Mouse (Mus musculus) adrenal gland, adult 8-10 months (tissue): Measurements from ENCODE around the gene Kdm2b. TPM values are rescaled to one million over a fixed set of nuclear protein-coding genes. Genes with fewer than 3 reads are reported as not detected.
A peak's percentile ranks its signal among the peaks of the same experiment; 100 is the strongest.

Source experiments
- DNase-seq: peaks from one replicate; pipeline ENCODE4 v3.0.0; 2022
- total RNA-seq, 4 experiments: library from RNA; stranded (reverse); gene quantifications; 2 replicates each; pipeline ENCODE4 v1.2.4; 2022

Gene Kdm2b
- total RNA-seq, 4 experiments from 2014 or later: 16.9 to 20.0 (median 18.5) TPM

DNA sequence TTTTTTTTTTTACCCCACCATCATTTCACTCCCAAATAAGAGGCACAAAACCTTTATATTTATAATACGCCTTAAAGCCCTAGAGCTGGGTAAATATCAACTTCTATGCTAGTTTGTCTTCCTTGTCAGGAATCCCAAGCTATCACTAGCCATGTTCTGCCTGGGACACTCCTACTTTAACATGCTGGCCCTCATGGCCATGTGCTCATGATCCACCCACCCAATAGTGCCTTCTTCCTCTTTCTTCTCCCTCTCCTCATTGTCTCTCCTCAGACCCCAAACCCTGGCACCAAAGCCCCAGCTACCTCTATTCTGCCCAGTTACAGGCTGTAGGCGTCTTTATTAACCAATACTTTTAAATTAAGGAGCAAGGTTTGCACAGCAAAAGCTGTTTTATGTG is 148.5 kb downstream of the Kdm2b start:
- DNase-seq: no peak

DNA sequence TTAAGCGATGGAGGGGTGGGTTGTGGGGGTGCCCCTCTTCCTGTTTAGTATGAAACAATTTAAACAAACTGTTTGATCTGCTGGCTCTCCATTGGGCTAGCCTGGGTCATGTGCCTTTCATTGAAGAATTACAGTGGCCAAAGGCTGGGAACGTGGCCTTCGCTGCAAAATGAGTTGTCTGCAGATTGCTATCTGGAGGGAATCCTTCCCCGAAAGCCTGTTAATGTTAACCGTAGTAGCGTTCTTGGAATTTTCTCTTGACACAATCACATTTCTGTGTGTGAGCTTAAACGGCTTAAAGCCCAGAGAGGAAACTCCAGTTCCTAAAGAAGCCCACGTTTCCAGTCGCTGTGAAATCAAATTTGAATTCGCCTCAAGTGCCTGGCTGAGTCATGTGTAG is 156.6 kb downstream of the Kdm2b start:
- no peak for DNase-seq

DNA sequence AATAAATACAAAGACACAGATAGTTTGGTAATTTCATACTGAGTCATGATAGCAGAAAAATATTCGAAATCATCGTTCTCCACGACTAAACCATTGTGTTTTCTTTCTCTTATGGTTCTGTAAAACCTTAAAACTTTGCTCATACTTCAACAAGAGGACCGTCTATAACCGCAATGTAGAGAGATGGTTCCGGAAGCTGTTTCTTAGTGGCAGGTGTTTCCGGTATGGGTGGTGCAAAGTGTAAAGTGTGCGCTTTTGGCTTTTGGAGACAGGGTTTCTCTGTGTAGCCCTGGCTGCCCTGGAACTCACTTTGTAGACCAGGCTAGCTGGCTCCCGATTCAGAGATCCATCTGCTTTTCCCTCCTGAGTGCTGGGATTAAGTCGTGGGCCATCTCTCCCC is 157.1 kb downstream of the Kdm2b start:
- no peak for DNase-seq

GRCm38 (mm10) chr5:122825099-122825498 is 164.5 kb downstream of the Kdm2b start:
- no peak for DNase-seq

GRCm38 (mm10) chr5:122824450-122824849 is 165.2 kb downstream of the Kdm2b start:
- no peak for DNase-seq

GRCm38 (mm10) chr5:122823976-122824375 is 165.6 kb downstream of the Kdm2b start:
- no peak for DNase-seq

DNA sequence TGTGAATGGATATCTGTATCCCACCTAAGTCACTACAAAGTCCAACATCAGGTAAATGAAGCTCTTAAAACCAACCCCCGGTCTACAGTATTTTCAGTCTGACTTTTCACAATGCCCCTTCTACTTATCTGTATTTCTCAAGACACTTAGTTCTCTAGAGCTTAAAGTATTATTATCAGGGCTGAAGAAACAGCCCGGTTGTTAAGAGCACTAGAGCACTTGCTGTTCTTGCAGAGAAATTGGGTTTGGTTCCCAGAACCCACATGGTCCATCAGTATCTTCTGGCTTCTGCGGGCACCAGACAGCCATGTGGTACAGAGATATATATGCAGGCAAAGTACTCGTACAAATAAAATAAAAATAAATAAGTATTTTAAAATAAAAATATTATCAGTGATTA is 167.2 kb downstream of the Kdm2b start:
- no peak for DNase-seq

DNA sequence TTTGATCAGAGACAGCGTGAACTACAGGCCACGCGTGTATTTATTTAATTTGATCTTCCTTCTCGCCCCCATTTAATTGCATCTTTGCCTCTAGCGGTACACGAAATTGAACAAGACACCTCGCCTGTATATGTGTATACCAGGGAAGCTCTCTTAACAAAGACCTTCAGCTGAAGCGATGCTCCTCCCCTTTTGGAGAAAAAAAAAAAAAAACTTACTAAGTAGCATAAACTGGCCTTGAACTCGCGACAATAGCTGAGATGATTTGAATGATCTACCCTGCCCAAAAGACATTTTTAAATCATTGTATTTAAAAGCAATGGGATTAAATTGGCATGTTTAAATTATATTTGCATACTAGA is 168.1 kb downstream of the Kdm2b start:
- DNase-seq: no peak

- peak; percentile 90 for DNase-seq
Measured at GRCm38 (mm10) chr5:122820777-122821523, 168.7 kb downstream of the Kdm2b start, which contains the start of gene Anapc5. TSS of gene Anapc5 (minus strand) at chr5:122821339.

Other genes starting within 250 kb of the Kdm2b start
- gene Camkk2, start 210.4 kb downstream of the Kdm2b start, total RNA-seq: 10 to 100 TPM; 32.8 to 36.2 (median 34.9) TPM
- gene Anapc5, start 168.5 kb downstream of the Kdm2b start, total RNA-seq: 100 to 1,000 TPM; 157 to 222 (median 203) TPM
- 10 to 100 TPM; 18.5 to 34.4 (median 27.0) TPM for gene Rnf34, start 139.8 kb downstream of the Kdm2b start, total RNA-seq
- gene Orai1, start 25.3 kb upstream of the Kdm2b start, total RNA-seq: 10 to 100 TPM; 11.5 to 13.5 (median 12.0) TPM
- not detected for gene Morn3, start 57.2 kb upstream of the Kdm2b start, total RNA-seq
- 10 to 100 TPM in 3 of 4 experiments, 1 to 10 TPM in 1; 9.8 to 22.3 (median 14.5) TPM for gene Tmem120b, start 78.6 kb upstream of the Kdm2b start, total RNA-seq
- 1 to 10 TPM; 1.3 to 4.4 (median 3.3) TPM for gene Rhof, start 142.9 kb upstream of the Kdm2b start, total RNA-seq
- gene Setd1b, start 152.4 kb upstream of the Kdm2b start, total RNA-seq: 10 to 100 TPM; 24.2 to 40.1 (median 32.6) TPM
- gene Psmd9, start 179.6 kb upstream of the Kdm2b start, total RNA-seq: 10 to 100 TPM; 23.3 to 33.3 (median 28.0) TPM
- 1 to 10 TPM in 3 of 4 experiments, not detected in 1; 1.2 to 1.5 (median 1.3) TPM for gene Hpd, start 192.9 kb upstream of the Kdm2b start, total RNA-seq